Mouse (Mus musculus): ENCODE measurements around the gene Pde4d. TPM values are rescaled to one million over a fixed set of nuclear protein-coding genes. Genes with fewer than 3 reads are reported as not detected.

Pde4d gene
- polyA plus RNA-seq, 2 experiments from 2014 or later = 5.5 to 7.3 TPM

DNA sequence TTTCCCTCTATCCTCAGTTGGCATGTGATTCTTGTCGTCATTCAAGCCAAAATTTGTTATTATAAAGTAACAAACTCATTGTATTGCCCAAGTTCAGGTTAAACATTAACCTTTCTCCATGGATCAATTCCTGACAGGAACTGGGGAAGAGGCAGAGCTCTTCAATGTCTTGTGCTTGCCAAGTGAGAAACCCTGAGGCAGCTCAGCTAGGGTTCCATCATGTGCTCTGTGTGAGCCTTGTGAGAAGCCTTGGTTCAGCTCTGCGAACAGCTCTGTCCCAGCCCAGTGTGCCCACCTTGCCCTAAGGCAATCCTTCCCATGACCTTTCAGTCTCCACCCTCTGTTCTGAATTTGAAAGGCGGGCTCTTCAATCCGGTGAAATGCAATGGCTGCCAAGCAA is 1150.0 kb downstream of the Pde4d start:
- ATAC-seq = no peak

- ATAC-seq = no peak
Measured at GRCm38 (mm10) chr13:109604017-109604416, 1154.3 kb downstream of the Pde4d start.

DNA sequence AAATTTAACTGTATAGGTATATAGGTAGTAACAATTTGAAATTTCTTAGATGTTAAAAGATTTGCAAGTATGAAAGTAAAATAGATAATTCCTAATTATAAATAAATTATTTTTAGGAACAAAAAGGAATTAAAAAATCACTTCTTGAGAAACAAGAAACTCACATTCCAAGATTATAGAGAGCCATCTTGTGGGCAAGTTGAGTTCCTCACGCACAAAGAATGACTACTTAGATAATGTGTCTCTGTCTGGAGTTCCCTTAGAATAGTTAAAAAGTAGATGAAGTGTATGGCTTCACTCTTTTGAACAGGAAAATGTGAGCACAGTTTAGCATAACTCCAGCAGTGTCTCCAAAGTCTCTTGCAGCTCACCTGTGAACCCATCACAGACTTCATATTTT is 1155.4 kb downstream of the Pde4d start:
- no peak for ATAC-seq

- no peak for ATAC-seq
Measured at GRCm38 (mm10) chr13:109609106-109609804, 1159.5 kb downstream of the Pde4d start.

DNA sequence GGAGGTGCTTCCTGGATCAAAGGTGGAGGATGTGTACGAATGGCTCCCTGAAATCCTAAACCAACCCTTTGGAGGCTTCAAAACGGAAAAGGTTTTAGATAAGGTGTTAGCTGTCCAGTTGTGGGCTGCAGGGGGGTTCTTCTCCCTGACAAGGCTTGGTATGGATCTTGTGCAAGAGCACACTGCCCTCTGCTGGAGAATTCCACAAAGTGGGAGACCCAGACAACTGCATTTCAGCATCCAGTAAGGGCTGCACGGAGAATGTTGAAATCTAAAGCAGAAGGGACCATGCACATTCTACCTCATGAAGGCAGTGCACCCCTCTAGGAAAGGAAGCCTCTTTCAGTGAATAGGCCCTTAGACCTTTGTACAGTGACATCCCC is 1160.0 kb downstream of the Pde4d start:
- ATAC-seq = no peak

DNA sequence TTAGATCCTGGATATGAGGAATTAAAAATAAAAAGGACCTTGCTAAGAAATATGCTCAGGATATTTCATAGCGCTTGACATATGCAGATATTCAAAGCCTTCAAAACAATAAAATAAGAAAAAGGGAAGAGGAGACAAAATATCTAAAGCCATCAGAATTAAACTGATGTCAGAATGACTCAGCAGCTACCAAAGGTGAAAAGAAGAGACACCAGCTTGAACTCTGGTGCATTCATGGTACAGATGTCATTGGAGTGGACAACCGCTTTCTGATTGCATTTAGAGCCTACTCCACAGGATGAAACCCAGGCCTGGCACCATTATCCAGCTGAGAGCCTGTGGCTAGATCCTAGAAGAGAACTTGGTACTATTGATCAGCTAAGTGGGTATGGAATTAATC is 1161.0 kb downstream of the Pde4d start:
- no peak for ATAC-seq

GRCm38 (mm10) chr13:109615213-109615784 is 1165.6 kb downstream of the Pde4d start:
- no peak for ATAC-seq

DNA sequence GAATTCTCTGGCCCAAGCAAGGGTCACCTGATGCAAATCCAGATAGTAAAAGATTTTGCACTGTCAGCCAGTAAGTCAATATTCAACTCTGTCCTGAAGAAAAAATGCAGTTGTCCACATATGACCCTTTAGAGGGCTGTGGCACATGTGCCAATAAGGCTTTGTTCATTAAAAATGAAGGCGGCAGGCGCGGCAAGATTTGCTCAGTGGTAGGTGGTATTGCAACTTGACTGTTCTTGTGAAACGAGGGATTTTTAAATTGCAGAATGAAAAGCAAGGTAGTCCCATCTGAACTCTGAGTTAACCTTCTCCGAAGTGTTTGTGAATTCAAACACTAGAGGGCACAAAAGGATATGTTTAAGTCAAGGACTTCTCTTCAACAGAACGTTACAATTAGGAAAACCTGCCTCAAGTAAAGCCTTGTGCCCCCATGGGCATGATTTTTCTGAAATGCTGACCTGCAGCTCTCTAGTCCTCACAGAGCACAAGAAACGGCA is 1166.1 kb downstream of the Pde4d start:
- ATAC-seq = no peak

- no peak for ATAC-seq
Measured at GRCm38 (mm10) chr13:109619158-109619657, 1169.5 kb downstream of the Pde4d start.

DNA sequence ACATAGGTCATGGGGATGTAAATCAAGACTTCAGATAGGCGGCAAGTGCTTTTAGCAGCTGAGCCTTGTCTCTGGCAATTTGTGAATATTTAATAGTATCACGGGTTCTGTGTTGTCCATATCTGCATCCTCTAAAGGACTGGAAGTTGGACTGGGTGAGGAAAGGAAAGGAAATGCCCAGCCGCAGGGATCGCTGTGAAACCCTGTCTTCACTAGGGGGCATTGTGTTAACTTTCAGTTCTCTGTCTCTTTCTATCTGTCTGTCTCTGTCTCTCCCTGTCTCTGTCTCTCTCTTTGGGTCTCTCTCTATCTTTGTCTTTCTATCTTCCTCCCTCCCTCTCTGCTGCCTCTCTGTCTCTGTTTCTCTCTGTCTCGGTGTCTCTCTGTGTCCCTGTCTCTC is 1172.5 kb downstream of the Pde4d start:
- ATAC-seq = no peak

- ATAC-seq = no peak
Measured at GRCm38 (mm10) chr13:109623201-109623600, 1173.5 kb downstream of the Pde4d start.

DNA sequence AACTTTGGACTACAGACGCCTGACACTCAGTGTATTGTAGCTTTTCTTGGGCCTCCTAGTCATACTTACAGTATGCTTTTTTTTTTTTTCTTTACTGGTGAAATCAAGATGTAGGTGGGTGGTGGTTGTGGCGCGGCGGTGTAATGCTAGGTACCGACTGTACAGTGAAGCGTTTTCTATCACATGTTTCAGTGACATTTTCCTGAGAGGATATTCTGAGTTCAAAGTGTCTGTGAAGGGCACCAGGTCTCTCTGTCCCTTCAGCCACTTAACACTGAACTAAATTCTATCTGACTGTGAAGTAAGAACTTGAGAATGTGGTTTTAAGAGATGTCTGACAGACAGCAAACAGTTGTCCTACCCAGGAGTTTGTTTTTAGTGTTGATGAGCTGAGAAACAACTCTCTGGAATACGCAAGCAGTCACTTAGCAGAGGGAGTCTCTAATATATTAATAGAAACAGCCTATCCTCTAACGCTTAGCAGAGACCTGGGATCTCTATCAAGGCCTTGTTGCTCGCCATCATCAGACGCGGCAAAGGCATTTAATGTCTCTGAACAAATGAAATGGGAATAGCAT is 1175.1 kb downstream of the Pde4d start:
- ATAC-seq = no peak

- no peak for ATAC-seq
Measured at GRCm38 (mm10) chr13:109625466-109626129, 1175.8 kb downstream of the Pde4d start.

DNA sequence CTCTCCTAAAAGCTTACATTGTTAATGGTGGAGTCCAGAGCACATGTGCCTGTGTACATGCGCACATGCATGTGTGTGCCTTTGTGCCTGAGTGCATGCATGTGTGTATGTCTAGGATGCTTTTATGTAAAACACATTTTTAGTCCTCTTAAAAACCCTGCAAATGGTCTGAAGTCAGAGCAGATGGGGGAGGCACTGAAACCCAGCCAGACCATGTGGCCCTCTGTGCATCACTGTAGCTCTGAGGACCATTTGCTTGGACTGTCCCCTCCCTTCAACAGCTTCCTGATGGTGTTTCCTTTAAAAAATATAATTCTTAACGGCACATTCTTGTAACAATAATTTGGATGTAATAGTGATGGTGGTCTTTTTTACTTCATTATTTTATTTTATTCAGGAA is 1177.5 kb downstream of the Pde4d start:
- no peak for ATAC-seq

DNA sequence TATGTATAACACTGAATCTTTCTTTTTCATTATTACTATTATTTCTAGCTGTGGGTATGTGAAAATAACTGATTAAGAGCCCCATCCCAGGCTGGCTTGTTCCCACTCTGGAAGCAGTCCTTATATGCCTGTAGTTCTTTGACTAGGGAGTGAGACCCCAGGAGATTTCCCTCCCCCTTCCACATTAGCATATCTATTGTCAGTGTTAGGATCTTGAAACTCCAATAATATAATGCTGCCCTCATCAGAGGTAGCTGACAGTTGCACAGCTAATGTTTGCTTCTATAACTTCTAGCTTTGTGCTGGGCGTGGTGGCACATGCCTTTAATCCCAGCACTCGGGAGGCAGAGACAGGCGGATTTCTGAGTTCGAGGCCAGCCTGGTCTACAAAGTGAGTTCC is 1178.9 kb downstream of the Pde4d start:
- no peak for ATAC-seq

- no peak for ATAC-seq
Measured at GRCm38 (mm10) chr13:109629216-109629615, 1179.5 kb downstream of the Pde4d start.

DNA sequence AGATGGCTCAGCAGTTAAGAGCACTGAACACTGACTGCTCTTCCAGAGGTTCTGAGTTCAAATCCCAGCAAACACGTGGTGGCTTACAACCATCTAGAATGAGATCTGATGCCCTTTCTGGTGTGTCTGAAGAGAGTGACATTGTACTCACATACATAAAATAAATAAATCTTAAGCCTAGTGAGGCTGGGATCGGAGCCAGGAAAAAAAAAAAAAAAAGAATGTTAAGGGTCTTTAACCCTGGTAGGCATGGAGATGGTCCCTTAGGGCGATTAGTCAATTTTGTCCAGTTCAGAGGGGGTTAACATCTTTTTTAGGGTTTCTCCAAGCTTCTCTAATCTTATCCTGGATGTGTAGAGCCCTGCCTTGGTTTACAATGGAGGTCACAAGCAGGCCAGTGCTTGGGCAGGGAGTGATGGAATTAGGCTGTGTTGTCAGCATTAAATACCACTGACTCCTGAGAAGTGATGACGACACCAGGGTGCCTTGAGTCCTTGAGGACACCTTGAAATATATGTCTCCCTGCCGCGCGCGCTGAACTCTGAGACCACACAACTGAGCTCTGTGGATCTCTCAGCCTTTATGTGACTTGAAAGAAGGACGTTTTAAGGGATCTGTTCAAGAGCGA is 1181.8 kb downstream of the Pde4d start:
- no peak for ATAC-seq

- no peak for ATAC-seq
Measured at GRCm38 (mm10) chr13:109632387-109633036, 1182.8 kb downstream of the Pde4d start.

DNA sequence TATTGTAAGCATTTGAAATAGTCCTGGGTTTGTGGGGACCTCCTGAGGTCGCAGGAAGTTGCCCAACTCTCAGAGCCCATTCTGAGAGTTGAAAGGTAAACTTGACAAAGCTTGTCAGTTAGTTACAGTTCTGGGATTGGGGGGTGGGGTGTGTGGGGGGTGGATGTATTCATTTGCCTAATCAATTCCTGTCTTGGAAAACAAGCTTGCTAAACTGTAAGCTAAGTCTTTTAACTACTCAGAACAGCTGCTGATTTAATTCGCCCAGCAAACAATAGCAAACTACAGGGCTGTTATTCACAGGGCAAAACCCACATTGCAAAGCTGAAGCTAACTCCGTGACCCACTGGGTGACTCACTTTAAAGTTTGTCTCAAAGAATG is 1183.3 kb downstream of the Pde4d start:
- ATAC-seq = no peak

GRCm38 (mm10) chr13:109635901-109636520 is 1186.3 kb downstream of the Pde4d start:
- ATAC-seq = no peak

- no peak for ATAC-seq
Measured at GRCm38 (mm10) chr13:109638273-109638672, 1188.5 kb downstream of the Pde4d start.

- ATAC-seq = no peak
Measured at GRCm38 (mm10) chr13:109639286-109639685, 1189.5 kb downstream of the Pde4d start.

Data from CD4-positive, CD25-positive, alpha-beta regulatory T cell, adult 4 months (primary cell).